Mouse (Mus musculus) MEL (cell line): ENCODE measurements around the gene Atl2.

ENCODE experiments used
- CHD1 ChIP-seq: IDR thresholded peaks from 2 replicates; pipeline ENCODE4 v1.6.1; 2012; ENCODE audit warnings: low read depth, mild to moderate bottlenecking, inconsistent platforms, low read length, improper control_type of control experiment
- CTCF ChIP-seq, 3 experiments: IDR thresholded peaks in 2 of 3; conservative IDR thresholded peaks in 1 of 3; 2 replicates each; pipeline ENCODE4 v1.5.1; 2011 to 2012; ENCODE audit warnings: low read length in 3 of 3, low read depth in 2 of 3, mild to moderate bottlenecking in 2 of 3, improper control_type of control experiment in 1 of 3, inconsistent platforms in 1 of 3, mixed read lengths in 1 of 3, moderate library complexity in 1 of 3; ENCODE audit not compliant: control insufficient read depth in 1 of 3, insufficient read depth in 1 of 3, poor library complexity in 1 of 3, severe bottlenecking in 1 of 3
- ELF1 ChIP-seq: IDR thresholded peaks from 2 replicates; pipeline ENCODE4 v1.6.1; 2014; ENCODE audit warnings: low read depth, mild to moderate bottlenecking, inconsistent platforms, low read length, improper control_type of control experiment, moderate library complexity
- EP300 ChIP-seq, 2 experiments: IDR thresholded peaks; 2 replicates each; pipeline ENCODE4 v1.6.1; 2011; ENCODE audit warnings: improper control_type of control experiment in 2 of 2, low read length in 2 of 2, low read depth in 1 of 2, mild to moderate bottlenecking in 1 of 2
- GABPA ChIP-seq: IDR thresholded peaks from 2 replicates; pipeline ENCODE4 v1.6.1; 2012; ENCODE audit warnings: low read depth, mild to moderate bottlenecking, inconsistent platforms, low read length, improper control_type of control experiment, moderate library complexity
- GATA1 ChIP-seq: IDR thresholded peaks from 2 replicates; pipeline ENCODE4 v1.6.1; 2011; ENCODE audit warnings: low read depth, low read length, improper control_type of control experiment
- MAFK ChIP-seq: IDR thresholded peaks from 2 replicates; pipeline ENCODE4 v1.6.1; 2011; ENCODE audit warnings: low read depth, mild to moderate bottlenecking, low read length, improper control_type of control experiment, borderline replicate concordance
- MXI1 ChIP-seq: IDR thresholded peaks from 2 replicates; pipeline ENCODE4 v1.6.1; 2011; ENCODE audit warnings: mild to moderate bottlenecking, low read depth, low read length, improper control_type of control experiment
- POLR2A ChIP-seq, 2 experiments: IDR thresholded peaks; 2 replicates each; pipeline ENCODE4 v1.6.1; 2011 to 2012; ENCODE audit warnings: low read length in 2 of 2, mild to moderate bottlenecking in 2 of 2, control low read depth in 1 of 2, improper control_type of control experiment in 1 of 2, low read depth in 1 of 2, moderate library complexity in 1 of 2; ENCODE audit not compliant: control insufficient read depth in 1 of 2, insufficient read depth in 1 of 2, poor library complexity in 1 of 2
- POLR2AphosphoS2 ChIP-seq: IDR thresholded peaks from 2 replicates; pipeline ENCODE4 v1.6.1; 2011; ENCODE audit warnings: low read length, improper control_type of control experiment
- TBP ChIP-seq: IDR thresholded peaks from 2 replicates; pipeline ENCODE4 v1.8.0; 2011; ENCODE audit warnings: low read depth, low read length, improper control_type of control experiment
- UBTF ChIP-seq: IDR thresholded peaks from 2 replicates; pipeline ENCODE4 v1.6.1; 2012; ENCODE audit warnings: low read depth, mild to moderate bottlenecking, inconsistent platforms, low read length, improper control_type of control experiment, moderate library complexity, borderline replicate concordance; ENCODE audit not compliant: insufficient read depth
- ZC3H11A ChIP-seq: IDR thresholded peaks from 2 replicates; pipeline ENCODE4 v1.6.1; 2012; ENCODE audit warnings: low read depth, mild to moderate bottlenecking, inconsistent platforms, low read length, improper control_type of control experiment
- ZKSCAN1 ChIP-seq: IDR thresholded peaks from 2 replicates; pipeline ENCODE4 v1.6.1; 2012; ENCODE audit warnings: low read depth, mild to moderate bottlenecking, inconsistent platforms, low read length, improper control_type of control experiment, moderate library complexity

GRCm38 (mm10) chr17:79934370-79934769, 38.4 kb upstream of the Atl2 start:
- TF ChIP-seq GATA1 (no peak), POLR2A (IDR thresholded peaks at IDR 0.05; ENCODE audit: control insufficient read depth in 1 of 2, insufficient read depth in 1 of 2, low read depth in 1 of 2, low read length in 2 of 2, poor library complexity in 1 of 2) (no peak), EP300 (IDR thresholded peaks at IDR 0.05; ENCODE audit: low read depth in 1 of 2, low read length in 2 of 2) (no peak), CTCF (IDR thresholded peaks at IDR 0.05 in 2 of 3, conservative IDR thresholded peaks at IDR 0.05 in 1 of 3; ENCODE audit: control insufficient read depth in 1 of 3, insufficient read depth in 1 of 3, low read depth in 2 of 3, low read length in 3 of 3, poor library complexity in 1 of 3, severe bottlenecking in 1 of 3) (no peak), CHD1 (no peak), UBTF (no peak), ELF1 (no peak), MXI1 (no peak), TBP (no peak), POLR2AphosphoS2 (no peak), ZC3H11A (no peak), ZKSCAN1 (no peak), GABPA (no peak), MAFK (no peak)
